Comparison of ENCODE assay signal across 25 mouse cellular contexts in the genomic region with DNA sequence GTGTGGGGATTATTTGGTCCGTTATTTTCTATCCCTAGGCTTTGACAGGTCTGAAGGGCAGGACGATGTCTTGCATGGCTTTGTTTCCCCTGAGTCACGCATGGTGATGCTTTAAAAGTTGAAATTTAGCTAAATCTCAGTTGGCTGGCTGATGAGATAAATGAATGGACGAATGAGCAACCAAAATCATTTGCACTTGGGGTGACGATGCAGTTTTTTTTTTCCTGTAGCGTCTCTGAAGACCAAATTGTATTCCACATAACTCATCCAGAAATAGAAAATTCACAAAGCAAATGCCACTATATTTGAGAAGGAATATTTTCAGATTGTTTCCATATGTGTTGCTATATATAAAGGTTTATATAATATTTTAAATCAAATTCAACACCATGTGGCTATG. TPM values are rescaled to one million over a fixed set of nuclear protein-coding genes. Genes with fewer than 3 reads are reported as not detected.
DNase-seq lines count a peak whose midpoint lies in the region.
"Had no signal": no experiment of that assay in that cellular context is flagged by ENCODE, and none has a peak within 500 bp of the region (broad histone marks: within the 10 kb centered on the region; RNA-seq: fewer than 3 reads in every experiment).

No protein-coding gene starts in this region.

- peaks cover 12% of the 10 kb centered on the region for H3K27me3 ChIP-seq in heart, embryonic 10.5 days (ENCODE audit: insufficient read depth, poor library complexity, severe bottlenecking)
- H3K27me3 ChIP-seq: embryonic facial prominence, embryonic 12.5 days; forebrain, embryonic 13.5 days; intestine, embryonic 15.5 days had no signal

- peak; percentile 70 for DNase-seq in heart, adult 11 months
- no peak for DNase-seq in heart, embryonic 10.5 days (ENCODE audit: low spot score)
- peak; percentile 20 for DNase-seq in NIH3T3 (ENCODE audit: low read depth)
- peak; percentile 74 for DNase-seq in brain, adult 2 months (ENCODE audit: low read depth, low spot score)
- peak; percentile 78 for DNase-seq in telencephalon, adult 2 months (ENCODE audit: low read depth, low spot score)
- no peak for DNase-seq in thymus, postnatal 0 days (ENCODE audit: low spot score)
- DNase-seq: adrenal gland, adult 8-10 months; adrenal gland, postnatal 25 days; cerebellum, adult 11 months; cerebellum, adult 2 months; cerebellum, adult 9-11 months; cerebellum, postnatal 25 days; gastrocnemius, postnatal 10 days; gastrocnemius, postnatal 36 days; heart, postnatal 10 days; heart, postnatal 36 days; kidney, adult 11 months had no signal

- 79% methylated on average over 6 of the region's 6 CpGs for WGBS in heart, embryonic 10.5 days

- H3K9me3 ChIP-seq in heart, embryonic 10.5 days, result no peaks in the 10 kb centered on the region
- H3K9me3 ChIP-seq: embryonic facial prominence, embryonic 12.5 days; forebrain, embryonic 10.5 days; forebrain, embryonic 13.5 days; heart, embryonic 12.5 days; heart, embryonic 15.5 days; hindbrain, embryonic 10.5 days; hindbrain, embryonic 13.5 days; intestine, embryonic 15.5 days had no signal

- H3K36me3 ChIP-seq in heart, embryonic 10.5 days, result no peaks in the 10 kb centered on the region
- H3K36me3 ChIP-seq: embryonic facial prominence, embryonic 12.5 days; forebrain, embryonic 10.5 days; heart, embryonic 12.5 days; heart, embryonic 15.5 days; hindbrain, embryonic 10.5 days; hindbrain, embryonic 13.5 days; intestine, embryonic 15.5 days had no signal

- peaks cover 10% of the 10 kb centered on the region for H3K4me1 ChIP-seq in heart, embryonic 10.5 days
- H3K4me1 ChIP-seq: forebrain, embryonic 10.5 days; forebrain, embryonic 13.5 days; hindbrain, embryonic 10.5 days; hindbrain, embryonic 13.5 days had no signal

- no peak overlapping the region for H3K27ac ChIP-seq in heart, embryonic 10.5 days
- H3K27ac ChIP-seq: embryonic facial prominence, embryonic 12.5 days; forebrain, embryonic 10.5 days; forebrain, embryonic 13.5 days; heart, embryonic 15.5 days; hindbrain, embryonic 10.5 days; hindbrain, embryonic 13.5 days; intestine, embryonic 15.5 days had no signal

- H3K4me3 ChIP-seq in heart, embryonic 10.5 days, result no peak overlapping the region
- H3K4me3 ChIP-seq: embryonic facial prominence, embryonic 12.5 days; forebrain, embryonic 10.5 days; forebrain, embryonic 13.5 days; heart, embryonic 12.5 days; heart, embryonic 15.5 days; hindbrain, embryonic 10.5 days; hindbrain, embryonic 13.5 days; intestine, embryonic 15.5 days had no signal

RNA-seq across cellular contexts. Expression of a gene that starts 6.9 kb away (rescaled TPM):
- polyA plus RNA-seq in heart, embryonic 10.5 days (2016; fragmentation: Nextera tagmentation; extraction: Ambion mirVana), result 0.63 and 0.93 TPM in 2 replicates
- polyA plus RNA-seq in thymus, postnatal 0 days (2015; fragmentation: Nextera tagmentation; extraction: Ambion mirVana), result 1.3 and 1.7 TPM in 2 replicates

Comparison
In these comparisons a context has a peak if more than half of its experiments do, and no peak if none do; other contexts are left out.
1. DNase-seq: peak in heart, adult 11 months (single experiment), NIH3T3 (single experiment), brain, adult 2 months (single experiment) and telencephalon, adult 2 months (single experiment); none in heart, embryonic 10.5 days (single experiment) and thymus, postnatal 0 days (single experiment).